Mouse (Mus musculus) bone marrow macrophage, adult 2 months (primary cell): ENCODE measurements around the gene Zc3h4.

Experiments used
- CTCF ChIP-seq: IDR thresholded peaks from 2 replicates; pipeline ENCODE4 v1.5.1; 2012; ENCODE audit warnings: low read depth, mild to moderate bottlenecking, low read length, moderate library complexity
- POLR2A ChIP-seq: IDR thresholded peaks from 2 replicates; pipeline ENCODE4 v1.6.1; 2012; ENCODE audit warnings: mild to moderate bottlenecking, low read depth, low read length, borderline replicate concordance

- TF ChIP-seq POLR2A: no peak
- TF ChIP-seq CTCF: no peak
These were observed 16.5 kb downstream of the Zc3h4 start for GRCm38 (mm10) chr7:16417141-16417771.
